Mouse (Mus musculus) lung, postnatal 25 days (tissue): ENCODE measurements around the gene Frrs1.

Experiments used
- DNase-seq: peaks from one replicate; pipeline ENCODE4 v3.0.0; 2022; ENCODE audit warnings: low spot score

Frrs1 gene

GRCm38 (mm10) chr3:116906596-116906995 is 47.3 kb downstream of the Frrs1 start:
- DNase-seq = no peak

GRCm38 (mm10) chr3:116914374-116914773 is 55.1 kb downstream of the Frrs1 start:
- DNase-seq = no peak

- no peak for DNase-seq
Observed at GRCm38 (mm10) chr3:116914931-116915330, 55.7 kb downstream of the Frrs1 start.

GRCm38 (mm10) chr3:116917016-116917415 is 57.8 kb downstream of the Frrs1 start:
- DNase-seq = no peak

GRCm38 (mm10) chr3:116921535-116921934 is 62.3 kb downstream of the Frrs1 start:
- no peak for DNase-seq

- DNase-seq = no peak
Observed at GRCm38 (mm10) chr3:116923042-116923441, 63.8 kb downstream of the Frrs1 start.

GRCm38 (mm10) chr3:116928994-116929393 is 69.7 kb downstream of the Frrs1 start:
- DNase-seq = peak; percentile 27

GRCm38 (mm10) chr3:116933158-116933557 is 73.9 kb downstream of the Frrs1 start:
- no peak for DNase-seq

- DNase-seq = no peak
Observed at GRCm38 (mm10) chr3:116936934-116937691, 77.8 kb downstream of the Frrs1 start.

GRCm38 (mm10) chr3:116940804-116941558 is 81.7 kb downstream of the Frrs1 start:
- DNase-seq = peak; percentile 62

GRCm38 (mm10) chr3:116941559-116942117 is 82.4 kb downstream of the Frrs1 start:
- DNase-seq = no peak

GRCm38 (mm10) chr3:116942751-116943150 is 83.5 kb downstream of the Frrs1 start:
- DNase-seq = no peak

- no peak for DNase-seq
Observed at GRCm38 (mm10) chr3:116943422-116943821, 84.2 kb downstream of the Frrs1 start.

- no peak for DNase-seq
Observed at GRCm38 (mm10) chr3:116946476-116946875, 87.2 kb downstream of the Frrs1 start.

GRCm38 (mm10) chr3:116950665-116951115 is 91.4 kb downstream of the Frrs1 start:
- DNase-seq = peak; percentile 61

GRCm38 (mm10) chr3:116951489-116951888 is 92.2 kb downstream of the Frrs1 start:
- DNase-seq = peak; percentile 35

- peak; percentile 59 for DNase-seq
Observed at GRCm38 (mm10) chr3:116952242-116952899, 93.1 kb downstream of the Frrs1 start.

GRCm38 (mm10) chr3:116953366-116953765 is 94.1 kb downstream of the Frrs1 start:
- no peak for DNase-seq

GRCm38 (mm10) chr3:116955061-116955460 is 95.8 kb downstream of the Frrs1 start:
- DNase-seq = peak; percentile 51
